Mouse (Mus musculus): Measurements from ENCODE around the gene Bmp2k. TPM values are rescaled to one million over a fixed set of nuclear protein-coding genes. Genes with fewer than 3 reads are reported as not detected.

Bmp2k gene
- polyA plus RNA-seq (2015; fragmentation: Nextera tagmentation; extraction: Ambion mirVana), result 6.9 and 7.8 TPM in 2 replicates

GRCm38 (mm10) chr5:96997310-96997801 lies at the start of gene Bmp2k:
TSS of gene Bmp2k (plus strand) at chr5:96997689.

GRCm38 (mm10) chr5:97111207-97111910 lies 113.9 kb downstream of the Bmp2k start, which contains the start of gene Paqr3:
TSS of gene Paqr3 (minus strand) at chr5:97111596.

Other genes starting within 250 kb of the Bmp2k start
- gene Anxa3, start 204.3 kb upstream of the Bmp2k start, polyA plus RNA-seq (2015; fragmentation: Nextera tagmentation; extraction: Ambion mirVana), result 36.2 and 41.7 TPM in 2 replicates
- gene Paqr3, start 113.9 kb downstream of the Bmp2k start, polyA plus RNA-seq (2015; fragmentation: Nextera tagmentation; extraction: Ambion mirVana), result 0.97 and 1.3 TPM in 2 replicates

Data from skeletal muscle tissue, postnatal 0 days (tissue).